Mouse (Mus musculus) heart, postnatal 0 days (tissue): Measurements from ENCODE around the gene Ptges3l.

ENCODE experiments used
- CTCF ChIP-seq: IDR thresholded peaks from 2 replicates; pipeline ENCODE4 v1.5.1; 2016; ENCODE audit warnings: antibody characterized with exemption, control low read depth, low read depth
- EP300 ChIP-seq: IDR thresholded peaks from 2 replicates; pipeline ENCODE4 v1.6.1; 2016; ENCODE audit warnings: antibody characterized with exemption, low read depth

DNA sequence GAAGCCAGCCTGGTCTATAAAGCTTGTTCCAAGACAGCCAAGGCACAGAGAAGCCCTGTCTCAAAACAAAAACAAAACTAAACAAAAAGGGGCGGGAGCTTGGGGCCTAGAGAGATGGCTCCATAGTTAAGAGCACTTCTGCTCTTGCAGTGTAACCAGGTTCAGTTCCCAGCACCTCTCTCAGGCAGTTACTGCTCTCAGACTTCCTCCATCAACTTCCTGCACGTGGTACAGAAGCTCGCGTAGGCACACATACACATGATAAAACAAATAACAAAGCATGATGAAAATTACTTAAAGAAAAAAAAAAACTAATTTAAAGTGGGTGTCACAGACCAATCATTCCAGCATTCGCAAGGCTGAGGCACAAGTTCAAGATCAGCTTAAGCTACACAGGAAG lies 5.0 kb downstream of the Ptges3l start:
- TF ChIP-seq CTCF (no peak), EP300 (no peak)
